Mouse (Mus musculus) adrenal gland, postnatal 36 days (tissue): ENCODE measurements at regions not wholly inside any gene's neighbourhood (a gene's known extent, or its start where the extent isn't known, plus 50 kb on each side); places are given as distances from the start of the nearest gene placed in this dataset.

Experiments
- DNase-seq, 2 experiments: peaks; one replicate each; pipeline ENCODE4 v3.0.0; 2021; ENCODE audit warnings: mixed read lengths in 1 of 2

- no peak for DNase-seq
Observed at GRCm38 (mm10) chr9:6608428-6609283, 339.0 kb upstream of the Ddi1 start.
